Mouse (Mus musculus): ENCODE measurements around the gene Ube2z.

- TF ChIP-seq POLR2A (IDR thresholded peaks at IDR 0.05; ENCODE audit: extremely low read depth, insufficient read depth, low read length): no peak
- no peak for TF ChIP-seq CTCF (IDR thresholded peaks at IDR 0.05; ENCODE audit: extremely low read depth, insufficient read depth, low read length)
These were observed 9.4 kb upstream of the Ube2z start for GRCm38 (mm10) chr11:96074351-96075176.

Data from cortical plate, adult 2 months (tissue).